ENCODE assay signal across 24 mouse cellular contexts in genomic region chr11:105264506-105264905, GRCm38 (mm10). TPM values are rescaled to one million over a fixed set of nuclear protein-coding genes. Genes with fewer than 3 reads are reported as not detected.
DNase-seq lines count a peak whose midpoint lies in the region; ATAC-seq lines count a peak whose summit lies in the region.
"Had no signal": no experiment of that assay in that cellular context is flagged by ENCODE, and none has a peak within 500 bp of the region (broad histone marks: within the 10 kb centered on the region; RNA-seq: fewer than 3 reads in every experiment).

No protein-coding gene starts in this region.

- H3K9me3 ChIP-seq in forebrain, embryonic 14.5 days (replicated peaks; ENCODE audit: control insufficient read depth, low read length) = no peaks in the 10 kb centered on the region
- H3K9me3 ChIP-seq in forebrain, embryonic 12.5 days = no peaks in the 10 kb centered on the region
- H3K9me3 ChIP-seq in lung, embryonic 16.5 days (ENCODE audit: control insufficient read depth, low read length) = no peaks in the 10 kb centered on the region
- no peaks in the 10 kb centered on the region for H3K9me3 ChIP-seq in hindbrain, embryonic 16.5 days (ENCODE audit: control insufficient read depth, low read length)
- H3K9me3 ChIP-seq: forebrain, embryonic 13.5 days; G1E; heart, embryonic 10.5 days; heart, embryonic 13.5 days; hindbrain, embryonic 12.5 days; hindbrain, embryonic 15.5 days; intestine, embryonic 15.5 days had no signal

- no peak overlapping the region for H3K4me2 ChIP-seq in forebrain, embryonic 14.5 days (ENCODE audit: low read length)
- no peak overlapping the region for H3K4me2 ChIP-seq in forebrain, embryonic 12.5 days
- H3K4me2 ChIP-seq in lung, embryonic 16.5 days (ENCODE audit: low read depth, low read length) = no peak overlapping the region
- H3K4me2 ChIP-seq in hindbrain, embryonic 16.5 days (ENCODE audit: low read length) = no peak overlapping the region
- H3K4me2 ChIP-seq: forebrain, embryonic 13.5 days; heart, embryonic 13.5 days; hindbrain, embryonic 12.5 days; hindbrain, embryonic 15.5 days; intestine, embryonic 15.5 days had no signal

- peaks cover 50% of the 10 kb centered on the region for H3K36me3 ChIP-seq in forebrain, embryonic 14.5 days (ENCODE audit: control insufficient read depth, insufficient read depth, low read length)
- peaks cover 45% of the 10 kb centered on the region for H3K36me3 ChIP-seq in forebrain, embryonic 12.5 days (replicated peaks)
- H3K36me3 ChIP-seq in lung, embryonic 16.5 days (ENCODE audit: control insufficient read depth, insufficient read depth, low read length) = peaks cover 16% of the 10 kb centered on the region; the same call in 1 of the 2 replicates
- H3K36me3 ChIP-seq in hindbrain, embryonic 16.5 days (ENCODE audit: control insufficient read depth, insufficient read depth, low read length) = peaks cover 8% of the 10 kb centered on the region; the same call in 1 of the 2 replicates

- ATAC-seq in forebrain, embryonic 14.5 days = no peak
- no peak for ATAC-seq in forebrain, embryonic 12.5 days (ENCODE audit: low FRiP score)
- ATAC-seq in lung, embryonic 16.5 days (ENCODE audit: low read depth) = no peak
- ATAC-seq in hindbrain, embryonic 16.5 days = no peak
- ATAC-seq: forebrain, embryonic 13.5 days; intestine, embryonic 15.5 days had no signal

- no peaks in the 10 kb centered on the region for H3K4me1 ChIP-seq in forebrain, embryonic 14.5 days (ENCODE audit: control insufficient read depth, insufficient read depth, low read length)
- no peaks in the 10 kb centered on the region for H3K4me1 ChIP-seq in forebrain, embryonic 12.5 days
- 0 out of 2 replicates have a peak, but pooled peaks cover 5% of the 10 kb centered on the region for H3K4me1 ChIP-seq in lung, embryonic 16.5 days (replicated peaks; ENCODE audit: control insufficient read depth, insufficient read depth, low read length)
- no peaks in the 10 kb centered on the region for H3K4me1 ChIP-seq in hindbrain, embryonic 16.5 days (ENCODE audit: control insufficient read depth, insufficient read depth, low read depth, low read length)
- H3K4me1 ChIP-seq: heart, embryonic 10.5 days; hindbrain, embryonic 12.5 days; intestine, embryonic 15.5 days had no signal

- H3K27me3 ChIP-seq in forebrain, embryonic 14.5 days (replicated peaks; ENCODE audit: control insufficient read depth, insufficient read depth, low read length) = no peaks in the 10 kb centered on the region
- H3K27me3 ChIP-seq in forebrain, embryonic 12.5 days = no peaks in the 10 kb centered on the region
- H3K27me3 ChIP-seq in lung, embryonic 16.5 days (ENCODE audit: control insufficient read depth, insufficient read depth, low read depth, low read length) = no peaks in the 10 kb centered on the region
- no peaks in the 10 kb centered on the region for H3K27me3 ChIP-seq in hindbrain, embryonic 16.5 days (replicated peaks; ENCODE audit: control insufficient read depth, insufficient read depth, low read length)
- H3K27me3 ChIP-seq: CH12.LX; forebrain, embryonic 13.5 days; heart, embryonic 13.5 days; hindbrain, embryonic 12.5 days; hindbrain, embryonic 15.5 days; intestine, embryonic 15.5 days had no signal

- H3K27ac ChIP-seq in forebrain, embryonic 14.5 days (ENCODE audit: low read depth, low read length) = no peak overlapping the region
- H3K27ac ChIP-seq in forebrain, embryonic 12.5 days = no peak overlapping the region
- H3K27ac ChIP-seq in lung, embryonic 16.5 days (ENCODE audit: low read length) = peak overlapping the region; percentile 39; the same call in 1 of the 2 replicates
- H3K27ac ChIP-seq in hindbrain, embryonic 16.5 days (ENCODE audit: low read depth, low read length) = no peak overlapping the region
- H3K27ac ChIP-seq: forebrain, embryonic 13.5 days; heart, adult 2 months; heart, embryonic 10.5 days; heart, embryonic 13.5 days; hindbrain, embryonic 12.5 days; hindbrain, embryonic 15.5 days; intestine, embryonic 15.5 days had no signal

- no peak overlapping the region for H3K4me3 ChIP-seq in forebrain, embryonic 14.5 days (ENCODE audit: low read depth, low read length)
- no peak overlapping the region for H3K4me3 ChIP-seq in forebrain, embryonic 12.5 days (replicated peaks)
- H3K4me3 ChIP-seq in lung, embryonic 16.5 days (ENCODE audit: low read length) = no peak overlapping the region
- no peak overlapping the region for H3K4me3 ChIP-seq in hindbrain, embryonic 16.5 days (ENCODE audit: low read length)
- H3K4me3 ChIP-seq: forebrain, embryonic 13.5 days; heart, adult 2 months; heart, embryonic 10.5 days; heart, embryonic 13.5 days; hindbrain, embryonic 12.5 days; hindbrain, embryonic 15.5 days; intestine, embryonic 15.5 days had no signal

- H3K9ac ChIP-seq in forebrain, embryonic 14.5 days (ENCODE audit: low read length) = no peak overlapping the region
- H3K9ac ChIP-seq in forebrain, embryonic 12.5 days = no peak overlapping the region
- no peak overlapping the region for H3K9ac ChIP-seq in lung, embryonic 16.5 days (ENCODE audit: low read length)
- no peak overlapping the region for H3K9ac ChIP-seq in hindbrain, embryonic 16.5 days (ENCODE audit: low read depth, low read length)
- H3K9ac ChIP-seq: forebrain, embryonic 13.5 days; heart, embryonic 13.5 days; hindbrain, embryonic 12.5 days; hindbrain, embryonic 15.5 days; intestine, embryonic 15.5 days had no signal

- peak; percentile 46 for DNase-seq in forebrain, embryonic 14.5 days (ENCODE audit: low spot score)
- no peak for DNase-seq in lung, postnatal 25 days (ENCODE audit: low spot score)
- DNase-seq in retina, embryonic 14.5 days (ENCODE audit: low spot score) = peak; percentile 64
- DNase-seq in spleen, postnatal 14 days (ENCODE audit: low spot score in 2 of 2) = no peak
- DNase-seq: adrenal gland, adult 8-10 months; adrenal gland, postnatal 25 days; B cell, adult 2 months; cerebellum, adult 18-20 months; cerebellum, adult 9-10 months; cerebellum, postnatal 14 days; gastrocnemius, postnatal 25 days; heart, adult 2 months; heart, postnatal 14 days had no signal

RNA-seq across cellular contexts. Expression of gene Mrc2, which starts 27.9 kb away (rescaled TPM):
- polyA plus RNA-seq in forebrain, embryonic 14.5 days (2014; fragmentation: Nextera tagmentation; extraction: Ambion mirVana) = 2.6 and 3.2 TPM in 2 replicates
- polyA plus RNA-seq in forebrain, embryonic 12.5 days (2016; fragmentation: Nextera tagmentation; extraction: Ambion mirVana) = 14.9 and 15.1 TPM in 2 replicates
- polyA plus RNA-seq in lung, embryonic 16.5 days (2015; fragmentation: Nextera tagmentation; extraction: Ambion mirVana) = 31.0 and 31.9 TPM in 2 replicates
- polyA plus RNA-seq in hindbrain, embryonic 16.5 days (2015; fragmentation: Nextera tagmentation; extraction: Ambion mirVana) = 4.9 and 7.4 TPM in 2 replicates
- polyA plus RNA-seq: G1E had no signal

Comparison
In these comparisons a context has a peak if more than half of its experiments do, and no peak if none do; other contexts are left out.
1. DNase-seq: peak in forebrain, embryonic 14.5 days (single experiment) and retina, embryonic 14.5 days (single experiment); none in lung, postnatal 25 days (single experiment) and spleen, postnatal 14 days (0 of 2).